Mouse (Mus musculus) hindbrain, embryonic 16.5 days (tissue): ENCODE measurements around the gene Emilin2. TPM values are rescaled to one million over a fixed set of nuclear protein-coding genes. Genes with fewer than 3 reads are reported as not detected.
A peak's percentile ranks its signal among the peaks of the same experiment; 100 is the strongest.
"Not testable (repeated sequence)": the region's sequence is repeated elsewhere in the genome, so short reads cannot be mapped to it uniquely, and the experiment has no call there.

Experiments
- ATAC-seq: fragments of 200-750 bp; cut with Nextera tagmentation; 2 replicates; pipeline ENCODE4 v1.8.0; 2017; ENCODE audit warnings: moderate TSS enrichment, moderate library complexity
- H3K27ac ChIP-seq: fragments of 300-500 bp; sonication (generic); 2 replicates; pipeline ENCODE4 v1.5.1; 2014; ENCODE audit warnings: low read depth, mild to moderate bottlenecking, control low read depth, low read length, moderate library complexity
- H3K27me3 ChIP-seq: fragments of 300-500 bp; sonication (generic); replicated peaks from 2 replicates; pipeline ENCODE4 v1.6.1; 2014; ENCODE audit warnings: low read length; ENCODE audit not compliant: control insufficient read depth, insufficient read depth
- H3K36me3 ChIP-seq: fragments of 300-500 bp; sonication (generic); 2 replicates; pipeline ENCODE4 v1.6.1; 2014; ENCODE audit warnings: mild to moderate bottlenecking, low read length, moderate library complexity, mixed read lengths; ENCODE audit not compliant: control insufficient read depth, insufficient read depth
- H3K4me1 ChIP-seq: fragments of 300-500 bp; sonication (generic); 2 replicates; pipeline ENCODE4 v1.6.1; 2014; ENCODE audit warnings: low read depth, low read length; ENCODE audit not compliant: control insufficient read depth, insufficient read depth
- H3K4me2 ChIP-seq: fragments of 300-500 bp; sonication (generic); 2 replicates; pipeline ENCODE4 v1.6.1; 2014; ENCODE audit warnings: mild to moderate bottlenecking, low read length, control low read depth, moderate library complexity
- H3K4me3 ChIP-seq: fragments of 300-500 bp; sonication (generic); 2 replicates; pipeline ENCODE4 v1.5.1; 2014; ENCODE audit warnings: mild to moderate bottlenecking, low read length, control low read depth, moderate library complexity
- H3K9ac ChIP-seq: fragments of 300-500 bp; sonication (generic); 2 replicates; pipeline ENCODE4 v1.6.1; 2014; ENCODE audit warnings: low read depth, mild to moderate bottlenecking, control low read depth, low read length, moderate library complexity
- H3K9me3 ChIP-seq: fragments of 300-500 bp; sonication (generic); 2 replicates; pipeline ENCODE4 v1.6.1; 2014; ENCODE audit warnings: mild to moderate bottlenecking, low read length, moderate library complexity; ENCODE audit not compliant: control insufficient read depth
- WGBS: fragments of 180-500 bp; shearing (Covaris S2); extraction: QIAGEN DNeasy Blood & Tissue Kit; methylation state at CpG from one replicate; pipeline ENCODE4 v1.1.7; 2014; 5-methylcytosine and 5-hydroxymethylcytosine counted together
- polyA plus RNA-seq: library from polyadenylated mRNA; unstranded; fragments of >200 nt; fragmentation: Nextera tagmentation; extraction: Ambion mirVana; gene quantifications from 2 replicates; pipeline ENCODE4 v1.2.1, GENCODE M21; 2015

Gene Emilin2
- polyA plus RNA-seq, 1 experiment from 2014 or later: 2.2 TPM

DNA sequence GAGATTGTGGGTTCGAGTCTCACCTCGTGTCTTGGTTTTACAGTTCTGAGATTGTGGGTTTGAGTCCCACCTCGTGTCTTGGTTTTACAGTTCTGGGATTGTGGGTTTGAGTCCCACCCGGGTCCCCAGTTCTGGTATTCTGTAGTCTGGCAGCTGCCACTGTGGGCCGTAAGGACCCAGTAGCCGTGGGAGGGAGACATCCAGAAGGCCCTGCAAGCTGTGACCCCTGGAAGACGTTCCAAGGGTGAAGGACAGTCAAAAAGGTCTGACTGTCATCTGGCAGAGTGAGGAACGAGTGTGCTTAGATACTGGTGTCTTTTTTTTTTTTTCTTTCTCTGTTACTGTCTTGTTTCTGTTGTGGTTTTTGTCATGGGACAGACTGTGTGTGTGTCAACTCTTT is 9.0 kb upstream of the Emilin2 start:
- not testable (repeated sequence) for H3K27me3 ChIP-seq, H3K4me1 ChIP-seq, H3K27ac ChIP-seq, ATAC-seq, H3K4me3 ChIP-seq, H3K9me3 ChIP-seq, H3K36me3 ChIP-seq, H3K4me2 ChIP-seq, H3K9ac ChIP-seq
- WGBS: 85% methylated on average over 8 of the region's 8 CpGs

DNA sequence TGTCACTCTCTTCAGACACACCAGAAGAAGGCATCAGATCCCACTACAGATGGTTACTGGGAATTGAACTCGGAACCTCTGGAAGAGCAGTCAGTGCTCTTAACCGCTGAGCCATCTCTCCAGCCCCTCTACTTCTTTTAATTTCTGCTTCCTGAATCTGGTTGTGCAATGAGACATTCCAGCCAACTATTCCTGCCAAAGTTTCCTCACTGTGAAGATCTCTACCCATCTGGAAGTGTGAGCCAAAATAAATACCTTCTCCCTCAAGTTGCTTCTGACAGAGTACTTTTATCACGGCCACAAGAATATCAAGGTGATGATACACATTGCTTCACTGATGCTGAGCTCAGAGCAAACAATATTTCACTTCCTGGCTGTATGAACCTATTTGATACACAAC is 7.6 kb upstream of the Emilin2 start:
- H3K4me3 ChIP-seq: no peak overlapping the region
- no peak overlapping the region for H3K27ac ChIP-seq
- H3K9me3 ChIP-seq: no peaks in the 10 kb centered on the region
- no peaks in the 10 kb centered on the region for H3K4me1 ChIP-seq
- H3K27me3 ChIP-seq: no peaks in the 10 kb centered on the region
- ATAC-seq: no peak
- 95% methylated on average over 3 of the region's 3 CpGs for WGBS
- no peak overlapping the region for H3K9ac ChIP-seq
- no peaks in the 10 kb centered on the region for H3K36me3 ChIP-seq
- no peak overlapping the region for H3K4me2 ChIP-seq

DNA sequence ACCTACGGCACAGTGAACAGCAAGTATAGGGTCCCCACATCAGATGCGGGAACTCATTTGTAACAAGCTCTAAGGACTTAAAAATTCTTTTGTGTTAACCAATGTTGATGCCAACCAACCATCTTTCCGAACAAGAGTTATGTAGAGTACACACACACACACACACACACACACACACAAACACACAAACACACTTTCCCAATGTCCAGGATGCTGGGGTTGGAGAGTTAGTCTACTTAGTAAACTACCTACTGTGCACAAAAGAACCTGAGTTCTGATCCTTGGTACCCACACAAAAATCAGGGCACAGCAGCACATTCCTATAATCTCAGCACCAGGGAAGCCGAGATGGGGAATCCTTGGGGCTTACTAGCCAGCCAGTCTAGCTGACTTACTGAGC is 5.8 kb upstream of the Emilin2 start:
- H3K4me1 ChIP-seq: no peaks in the 10 kb centered on the region
- H3K27me3 ChIP-seq: no peaks in the 10 kb centered on the region
- no peaks in the 10 kb centered on the region for H3K36me3 ChIP-seq
- no peak for ATAC-seq
- no peak overlapping the region for H3K27ac ChIP-seq
- H3K9me3 ChIP-seq: no peaks in the 10 kb centered on the region
- WGBS: 93% methylated on average over 4 of the region's 4 CpGs
- H3K4me2 ChIP-seq: no peak overlapping the region
- H3K9ac ChIP-seq: no peak overlapping the region
- no peak overlapping the region for H3K4me3 ChIP-seq

DNA sequence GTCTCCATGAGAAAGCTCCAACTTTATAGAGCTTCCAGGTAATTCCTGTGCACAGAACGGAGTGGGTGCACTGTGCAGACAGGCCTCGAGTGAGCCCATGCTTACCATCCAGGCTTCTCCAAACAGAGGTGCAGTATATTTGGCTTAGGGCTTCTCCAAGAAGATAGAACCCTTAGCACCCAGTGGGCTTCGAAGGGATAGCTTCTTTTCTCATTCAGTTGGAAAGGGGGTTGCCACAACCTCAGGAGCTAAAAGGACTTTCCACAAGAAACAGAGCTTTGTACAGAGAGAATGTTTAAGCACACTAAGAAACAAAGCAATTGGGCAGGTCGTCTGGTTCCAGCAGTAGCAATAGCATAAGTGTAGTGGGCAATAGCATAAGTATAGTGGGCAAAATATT is 2.5 kb upstream of the Emilin2 start:
- Histone ChIP-seq H3K9ac (no peak overlapping the region), H3K36me3 (no peaks in the 10 kb centered on the region), H3K4me1 (peaks cover 16% of the 10 kb centered on the region), H3K9me3 (no peaks in the 10 kb centered on the region), H3K4me2 (no peak overlapping the region), H3K27me3 (no peaks in the 10 kb centered on the region; the same call in none of the 2 replicates), H3K4me3 (no peak overlapping the region), H3K27ac (no peak overlapping the region)
- WGBS: 82% methylated on average over 4 of the region's 4 CpGs
- no peak for ATAC-seq

DNA sequence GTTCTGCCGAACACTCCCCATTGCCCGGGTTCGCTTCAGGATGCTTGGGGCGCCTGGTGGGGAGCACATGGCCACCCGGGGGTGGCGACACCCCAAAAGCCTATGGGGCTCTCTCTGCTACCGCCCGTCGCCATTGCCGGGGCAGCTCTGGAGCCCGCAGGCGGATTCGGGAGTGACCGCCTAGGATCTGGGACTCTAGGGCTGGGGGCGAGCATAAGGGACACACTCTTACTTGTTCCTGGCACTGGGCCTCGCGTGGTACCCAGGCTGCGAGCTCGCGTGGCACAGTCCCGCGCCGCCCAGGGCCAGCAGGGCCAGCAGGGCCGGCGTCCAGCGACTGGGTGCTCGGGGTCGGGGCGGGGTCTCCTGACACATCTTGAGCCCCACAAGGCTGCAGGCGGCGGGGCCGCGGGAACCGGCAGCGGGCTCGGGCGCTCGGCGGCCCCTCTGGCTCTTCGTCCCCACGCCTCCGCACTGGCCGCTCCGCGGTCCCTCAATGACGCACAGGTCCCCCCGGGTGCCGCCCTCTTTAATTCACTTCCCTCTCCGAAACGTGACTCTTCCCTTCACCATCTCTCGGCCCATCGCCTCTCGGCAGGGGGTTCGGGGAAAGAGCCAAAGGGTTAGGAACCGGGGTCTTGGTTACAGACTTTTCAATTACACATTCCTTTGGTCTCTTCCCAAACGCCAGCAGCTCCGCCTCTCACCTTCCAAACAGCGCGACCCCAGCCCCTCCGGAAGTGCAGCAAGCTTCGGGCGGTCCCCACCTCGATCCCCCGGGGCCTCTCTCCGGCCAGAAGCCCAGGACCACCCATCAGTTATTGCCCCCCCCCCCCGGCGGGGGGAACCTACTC is 1.1 kb downstream of the Emilin2 start:
- Histone ChIP-seq H3K4me3 (peak overlapping the region; percentile 65), H3K4me1 (peaks cover 19% of the 10 kb centered on the region), H3K27ac (no peak overlapping the region), H3K36me3 (no peaks in the 10 kb centered on the region), H3K9me3 (no peaks in the 10 kb centered on the region), H3K4me2 (peak overlapping the region; percentile 100), H3K27me3 (no peaks in the 10 kb centered on the region; the same call in none of the 2 replicates), H3K9ac (peak overlapping the region; percentile 74)
- WGBS: under 1% methylated on average over 61 of the region's 67 CpGs
- peak; percentile 72 for ATAC-seq

DNA sequence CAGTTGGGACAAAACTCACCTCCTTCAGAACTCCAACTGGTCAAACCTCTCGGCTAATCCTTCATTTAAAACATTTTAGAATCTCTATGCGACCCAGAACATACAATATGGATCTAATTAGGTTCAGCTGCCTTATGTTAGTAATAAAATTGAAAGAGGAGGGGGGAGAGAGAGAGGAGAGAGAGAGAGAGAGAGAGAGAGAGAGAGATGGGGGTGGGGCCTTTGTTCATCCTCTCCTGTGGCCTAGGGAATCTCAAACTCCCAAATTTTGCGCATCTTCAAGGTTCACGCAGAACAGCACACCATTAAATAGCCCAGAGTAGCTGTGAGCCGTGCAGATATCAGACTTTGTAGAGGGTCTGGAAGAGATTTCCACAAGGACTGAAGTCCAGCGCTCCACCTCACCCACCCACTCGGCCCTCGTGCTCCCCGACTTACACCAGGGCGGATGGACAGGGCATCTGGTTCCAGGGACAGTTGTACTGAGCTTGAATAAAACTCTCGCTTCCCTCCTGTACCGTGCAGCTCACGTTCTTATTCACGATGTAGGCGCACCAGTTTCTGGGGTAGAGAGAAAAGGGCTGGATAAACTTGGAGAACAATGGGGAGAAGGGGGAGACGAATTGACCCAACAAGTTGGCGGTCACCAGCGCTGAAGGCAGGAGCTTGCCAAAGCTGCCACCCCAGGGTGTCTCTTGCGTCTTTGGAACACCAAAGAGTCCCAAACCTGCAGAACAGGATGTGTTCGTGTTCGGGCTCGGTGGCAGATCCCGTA is 1.9 kb downstream of the Emilin2 start:
- Histone ChIP-seq H3K36me3 (no peaks in the 10 kb centered on the region), H3K27ac (no peak overlapping the region), H3K9ac (peak overlapping the region; percentile 74), H3K27me3 (no peaks in the 10 kb centered on the region; the same call in none of the 2 replicates), H3K9me3 (no peaks in the 10 kb centered on the region), H3K4me3 (peak overlapping the region; percentile 65), H3K4me2 (peak overlapping the region; percentile 100), H3K4me1 (peaks cover 19% of the 10 kb centered on the region)
- 0 out of 2 replicates have a peak, but pooled peaks have one; percentile 28 for ATAC-seq
- WGBS: 5% methylated on average over 23 of the region's 23 CpGs

DNA sequence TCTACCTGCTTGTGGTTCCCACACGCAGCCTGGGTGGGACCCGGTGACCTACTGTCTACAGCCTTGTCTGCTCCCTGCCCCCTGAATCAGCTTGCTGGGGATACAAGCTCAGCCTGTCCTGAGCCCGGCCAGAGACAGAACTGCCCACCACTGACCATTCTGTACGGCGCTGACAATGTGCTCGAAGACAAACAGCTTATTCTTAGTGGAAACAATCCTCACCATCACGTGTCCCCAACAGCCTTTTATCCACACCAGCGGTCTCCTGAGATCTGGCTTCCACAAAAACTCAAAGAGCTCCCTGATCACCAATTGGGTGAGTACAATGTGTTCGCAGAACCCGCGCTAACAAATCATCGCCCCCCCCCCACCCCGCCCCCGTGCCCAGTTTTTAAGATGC is 2.6 kb downstream of the Emilin2 start:
- Histone ChIP-seq H3K4me1 (peaks cover 19% of the 10 kb centered on the region), H3K4me3 (no peak overlapping the region), H3K36me3 (no peaks in the 10 kb centered on the region), H3K9ac (no peak overlapping the region), H3K4me2 (peak overlapping the region; percentile 100), H3K27me3 (no peaks in the 10 kb centered on the region; the same call in none of the 2 replicates), H3K9me3 (no peaks in the 10 kb centered on the region), H3K27ac (no peak overlapping the region)
- whole genome bisulfite sequencing: 11% methylated on average over 14 of the region's 14 CpGs
- no peak for ATAC-seq

DNA sequence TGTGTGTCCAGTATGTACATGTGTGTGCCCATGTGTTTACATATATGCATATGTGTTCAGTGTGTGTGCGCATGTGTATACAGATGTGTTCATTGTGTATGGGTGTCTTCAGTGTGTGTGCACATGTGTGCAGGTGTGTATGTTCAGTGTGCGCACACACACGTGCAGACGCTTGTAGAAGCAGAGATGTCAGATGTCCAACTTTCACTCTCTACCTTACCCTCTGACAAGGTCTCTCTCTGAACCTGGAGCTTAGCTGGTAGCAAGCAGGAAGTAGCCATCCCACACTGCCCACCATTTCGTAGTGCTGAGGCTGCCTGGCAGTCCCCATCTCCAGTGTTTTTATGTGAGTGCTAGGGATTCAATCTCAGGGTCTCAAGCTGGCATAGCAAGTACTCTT is 3.5 kb downstream of the Emilin2 start:
- Histone ChIP-seq H3K9me3 (no peaks in the 10 kb centered on the region), H3K9ac (no peak overlapping the region), H3K4me3 (no peak overlapping the region), H3K36me3 (no peaks in the 10 kb centered on the region), H3K27me3 (no peaks in the 10 kb centered on the region; the same call in none of the 2 replicates), H3K4me2 (no peak overlapping the region), H3K27ac (no peak overlapping the region), H3K4me1 (peaks cover 19% of the 10 kb centered on the region)
- no peak for ATAC-seq
- 94% methylated on average over 5 of the region's 5 CpGs for WGBS

DNA sequence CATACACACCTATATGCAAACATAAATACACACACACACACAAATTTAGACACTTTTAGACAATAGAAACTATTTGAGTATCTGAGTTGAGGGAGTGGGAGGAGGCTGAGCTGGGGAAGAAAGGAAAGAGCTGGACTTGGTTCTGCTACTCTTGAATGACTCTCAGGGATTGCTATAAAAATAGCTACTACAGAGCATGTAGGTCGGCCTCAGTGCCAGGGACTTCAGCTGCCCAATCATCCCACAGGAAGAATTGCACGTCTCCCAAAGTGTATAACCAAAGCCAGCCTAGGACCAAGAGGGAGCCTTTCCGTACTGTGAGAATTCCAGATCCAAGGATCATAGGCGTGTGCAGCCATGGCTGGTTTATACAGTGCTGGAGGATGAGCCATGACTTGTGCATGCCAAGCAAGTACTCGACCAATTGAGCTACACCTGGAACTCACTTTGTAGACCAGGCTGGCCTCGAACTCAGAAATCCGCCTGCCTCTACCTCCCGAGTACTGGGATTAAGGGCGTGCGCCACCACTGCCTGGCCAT is 4.5 kb downstream of the Emilin2 start:
- Histone ChIP-seq H3K27me3 (no peaks in the 10 kb centered on the region; the same call in none of the 2 replicates), H3K9me3 (no peaks in the 10 kb centered on the region), H3K27ac (no peak overlapping the region), H3K9ac (no peak overlapping the region), H3K4me1 (peaks cover 19% of the 10 kb centered on the region), H3K4me3 (no peak overlapping the region), H3K4me2 (no peak overlapping the region), H3K36me3 (no peaks in the 10 kb centered on the region)
- 88% methylated on average over 10 of the region's 10 CpGs for WGBS
- ATAC-seq: no peak
